Mouse (Mus musculus) thymus, adult 2 months (tissue): ENCODE data around the gene Hes2. TPM values are rescaled to one million over a fixed set of nuclear protein-coding genes. Genes with fewer than 3 reads are reported as not detected.

Source experiments
- DNase-seq: peaks from one replicate; pipeline ENCODE4 v3.0.0; 2021
- H3K27ac ChIP-seq: fragments of 200-500 bp; 2 replicates; pipeline ENCODE4 v1.5.1; 2012; ENCODE audit warnings: low read length, control low read depth; ENCODE audit not compliant: control insufficient read depth, insufficient read depth
- H3K27me3 ChIP-seq: fragments of 200-500 bp; 2 replicates; pipeline ENCODE4 v1.6.1; 2012; ENCODE audit warnings: mild to moderate bottlenecking, low read length, moderate library complexity, mixed read lengths; ENCODE audit not compliant: control insufficient read depth, insufficient read depth
- H3K36me3 ChIP-seq: fragments of 200-500 bp; 2 replicates; pipeline ENCODE4 v1.6.1; 2012; ENCODE audit warnings: mild to moderate bottlenecking, low read length, moderate library complexity; ENCODE audit not compliant: control insufficient read depth, insufficient read depth
- H3K4me1 ChIP-seq: fragments of 200-500 bp; replicated peaks from 2 replicates; pipeline ENCODE4 v1.6.1; 2012; ENCODE audit warnings: low read length; ENCODE audit not compliant: control insufficient read depth, insufficient read depth
- H3K4me3 ChIP-seq: fragments of 200-500 bp; 2 replicates; pipeline ENCODE4 v1.5.1; 2012; ENCODE audit warnings: mild to moderate bottlenecking, low read length, control low read depth, moderate library complexity; ENCODE audit not compliant: control insufficient read depth, insufficient read depth
- CTCF ChIP-seq: fragments of 200-500 bp; IDR thresholded peaks from 2 replicates; pipeline ENCODE4 v1.5.1; 2012; ENCODE audit warnings: mild to moderate bottlenecking, control low read depth, low read length, moderate library complexity, borderline replicate concordance; ENCODE audit not compliant: control insufficient read depth, poor library complexity, insufficient read depth; ENCODE audit errors: extremely low read depth
- POLR2A ChIP-seq: fragments of 200-500 bp; IDR thresholded peaks from 2 replicates; pipeline ENCODE4 v1.6.1; 2012; ENCODE audit warnings: mild to moderate bottlenecking, low read length, control low read depth, moderate library complexity; ENCODE audit not compliant: control insufficient read depth, poor library complexity, insufficient read depth; ENCODE audit errors: extremely low read depth
- WGBS: fragments of 180-500 bp; shearing (Covaris S2); methylation state at CpG from one replicate; pipeline ENCODE4 v1.1.7; 2018; 5-methylcytosine and 5-hydroxymethylcytosine counted together
- polyA plus RNA-seq: library from polyadenylated mRNA; depleted of rRNA; stranded (reverse); fragments of >200 nt; gene quantifications from 2 replicates; pipeline ENCODE4 v1.2.3, GENCODE M21; 2012

The Hes2 gene
- polyA plus RNA-seq, 1 experiment = 0.07 TPM

GRCm38 (mm10) chr4:152186205-152187082 is 27.8 kb downstream of the Hes2 start:
- TF ChIP-seq POLR2A (no peak), CTCF (no peak)
- H3K4me1 ChIP-seq = peaks cover 54% of the 10 kb centered on the region
- no peaks in the 10 kb centered on the region for H3K36me3 ChIP-seq
- H3K4me3 ChIP-seq = no peak overlapping the region
- no peak for DNase-seq
- no peak overlapping the region; the same call in 1 of the 2 replicates for H3K27ac ChIP-seq
- no peaks in the 10 kb centered on the region for H3K27me3 ChIP-seq
- 64% methylated on average over 14 of the region's 14 CpGs for WGBS

DNA sequence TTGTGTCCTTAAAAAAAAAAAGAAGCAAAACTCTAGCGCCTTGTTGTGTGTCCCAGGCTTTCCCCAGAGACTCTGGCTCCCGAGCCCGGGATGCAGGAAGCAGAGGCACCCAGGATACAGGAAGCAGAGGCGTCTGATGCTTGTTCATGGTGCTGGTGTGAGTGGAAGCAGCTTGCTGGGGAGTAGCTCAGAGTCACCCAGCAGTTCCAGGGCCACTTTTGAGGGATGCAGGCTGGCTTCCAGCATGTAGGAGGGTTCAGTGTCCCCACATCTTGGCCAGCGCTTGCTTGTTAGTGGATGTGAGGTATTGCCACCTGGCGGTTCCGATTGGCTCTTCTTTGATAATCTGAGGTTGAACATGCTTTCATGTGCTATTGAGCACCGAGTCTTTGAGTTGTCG is 28.5 kb downstream of the Hes2 start:
- H3K4me3 ChIP-seq = no peak overlapping the region
- no peak for DNase-seq
- peaks cover 54% of the 10 kb centered on the region for H3K4me1 ChIP-seq
- TF ChIP-seq POLR2A (no peak), CTCF (no peak)
- 90% methylated on average over 9 of the region's 9 CpGs for WGBS
- H3K27me3 ChIP-seq = no peaks in the 10 kb centered on the region
- H3K27ac ChIP-seq = no peak overlapping the region
- H3K36me3 ChIP-seq = no peaks in the 10 kb centered on the region

GRCm38 (mm10) chr4:152188651-152189050 is 30.0 kb downstream of the Hes2 start:
- Histone ChIP-seq H3K27me3 (no peaks in the 10 kb centered on the region), H3K36me3 (no peaks in the 10 kb centered on the region), H3K4me3 (no peak overlapping the region), H3K27ac (peak overlapping the region; percentile 51; the same call in 1 of the 2 replicates), H3K4me1 (peaks cover 54% of the 10 kb centered on the region)
- WGBS = 45% methylated on average over 2 of the region's 2 CpGs
- DNase-seq = no peak
- TF ChIP-seq POLR2A (no peak), CTCF (no peak)

DNA sequence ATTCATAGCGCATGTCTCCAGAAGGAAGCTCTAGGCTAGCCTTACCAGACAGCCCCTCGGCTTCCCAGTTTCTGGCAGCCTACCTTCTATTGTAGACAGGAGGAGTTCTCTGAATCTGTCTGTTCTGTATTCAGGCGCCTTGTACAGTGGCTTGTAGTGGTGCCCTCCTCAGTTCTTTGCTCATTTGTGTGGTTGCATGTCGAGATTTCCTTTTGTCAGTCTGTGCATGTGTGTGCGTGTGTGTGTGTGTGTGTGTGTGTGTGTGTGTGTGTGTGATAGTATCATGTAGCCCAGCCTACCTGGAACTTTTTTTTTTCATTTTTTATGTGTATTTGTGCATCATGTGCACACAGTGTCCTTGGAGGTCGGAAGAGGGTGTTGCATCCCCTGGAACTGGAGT is 30.4 kb downstream of the Hes2 start:
- TF ChIP-seq POLR2A = no peak
- no peak for TF ChIP-seq CTCF
- DNase-seq = no peak
- Histone ChIP-seq H3K4me1 (peaks cover 54% of the 10 kb centered on the region), H3K36me3 (no peaks in the 10 kb centered on the region), H3K27me3 (no peaks in the 10 kb centered on the region), H3K4me3 (no peak overlapping the region), H3K27ac (no peak overlapping the region; the same call in 1 of the 2 replicates)
- 64% methylated on average over 6 of the region's 6 CpGs for WGBS

GRCm38 (mm10) chr4:152189691-152190090 is 31.0 kb downstream of the Hes2 start:
- Histone ChIP-seq H3K4me3 (no peak overlapping the region), H3K4me1 (peaks cover 52% of the 10 kb centered on the region), H3K36me3 (no peaks in the 10 kb centered on the region), H3K27ac (peak overlapping the region; percentile 15; the same call in 1 of the 2 replicates), H3K27me3 (no peaks in the 10 kb centered on the region)
- TF ChIP-seq POLR2A = no peak
- TF ChIP-seq CTCF = no peak
- no peak for DNase-seq
- 82% methylated on average over 4 of the region's 4 CpGs for WGBS

GRCm38 (mm10) chr4:152190096-152190653 is 31.5 kb downstream of the Hes2 start:
- H3K27ac ChIP-seq = no peak overlapping the region
- no peak for DNase-seq
- no peaks in the 10 kb centered on the region for H3K36me3 ChIP-seq
- TF ChIP-seq POLR2A (no peak), CTCF (no peak)
- no peak overlapping the region for H3K4me3 ChIP-seq
- H3K27me3 ChIP-seq = no peaks in the 10 kb centered on the region
- peaks cover 49% of the 10 kb centered on the region for H3K4me1 ChIP-seq
- 38% methylated on average over 11 of the region's 11 CpGs for WGBS

- TF ChIP-seq CTCF (no peak), POLR2A (no peak)
- 33% methylated on average over 5 of the region's 5 CpGs for WGBS
- no peak overlapping the region for H3K4me3 ChIP-seq
- H3K27ac ChIP-seq = no peak overlapping the region
- no peaks in the 10 kb centered on the region for H3K27me3 ChIP-seq
- no peak for DNase-seq
- H3K4me1 ChIP-seq = peaks cover 45% of the 10 kb centered on the region
- no peaks in the 10 kb centered on the region for H3K36me3 ChIP-seq
These were observed 32.0 kb downstream of the Hes2 start for GRCm38 (mm10) chr4:152190701-152191100.
